10 mouse cellular contexts compared by ENCODE assay signal in genomic region chr2:146810695-146811094, GRCm38 (mm10). TPM values are rescaled to one million over a fixed set of nuclear protein-coding genes. Genes with fewer than 3 reads are reported as not detected.
A peak's percentile ranks its signal among the peaks of the same experiment; 100 is the strongest.
DNase-seq lines count a peak whose midpoint lies in the region; ATAC-seq and TF ChIP-seq lines count a peak whose summit lies in the region.
"Had no signal": no experiment of that assay in that cellular context is flagged by ENCODE, and none has a peak within 500 bp of the region (broad histone marks: within the 10 kb centered on the region; RNA-seq: fewer than 3 reads in every experiment).

No protein-coding gene starts in this region.

- 71% methylated on average over 13 of the region's 13 CpGs for WGBS in kidney, postnatal 0 days
- WGBS in embryonic facial prominence, embryonic 13.5 days, result 29% methylated on average over 13 of the region's 13 CpGs
- 39% methylated on average over 13 of the region's 13 CpGs for WGBS in hindbrain, embryonic 16.5 days
- 55% methylated on average over 13 of the region's 13 CpGs for WGBS in neural tube, embryonic 13.5 days

- no peak for TF ChIP-seq CTCF in kidney, postnatal 0 days (IDR thresholded peaks at IDR 0.05; ENCODE audit: low read depth)

- peak overlapping the region; percentile 37 for H3K4me2 ChIP-seq in kidney, postnatal 0 days (ENCODE audit: low read length)
- H3K4me2 ChIP-seq in embryonic facial prominence, embryonic 13.5 days, result peak overlapping the region; percentile 54
- peak overlapping the region; percentile 32 for H3K4me2 ChIP-seq in hindbrain, embryonic 16.5 days (ENCODE audit: low read length)
- peak overlapping the region; percentile 30; the same call in 1 of the 2 replicates for H3K4me2 ChIP-seq in neural tube, embryonic 13.5 days

- no peak for ATAC-seq in kidney, postnatal 0 days (replicated peaks; ENCODE audit: low FRiP score, low read depth)
- ATAC-seq in embryonic facial prominence, embryonic 13.5 days (ENCODE audit: insufficient number of reproducible peaks, insufficient read depth, low FRiP score, low TSS enrichment, low read depth), result peak; percentile 76
- peak; percentile 67; the same call in 1 of the 2 replicates for ATAC-seq in hindbrain, embryonic 16.5 days
- peak; percentile 53; the same call in 1 of the 2 replicates for ATAC-seq in neural tube, embryonic 13.5 days (ENCODE audit: low read depth)

- peak; percentile 58 for DNase-seq in kidney, postnatal 0 days (ENCODE audit: low spot score)
- no peak for DNase-seq in kidney, adult 11 months
- DNase-seq in left cerebral cortex, adult 11 months (ENCODE audit: low spot score), result no peak
- DNase-seq in urinary bladder, adult 18-20 months (ENCODE audit: low spot score in 2 of 2), result no peak
- DNase-seq: cerebellum, adult 8-10 months; kidney, adult 2 months had no signal

- no peaks in the 10 kb centered on the region for H3K36me3 ChIP-seq in kidney, postnatal 0 days (ENCODE audit: insufficient read depth, low read length)
- no peaks in the 10 kb centered on the region for H3K36me3 ChIP-seq in embryonic facial prominence, embryonic 13.5 days
- no peaks in the 10 kb centered on the region for H3K36me3 ChIP-seq in hindbrain, embryonic 16.5 days (ENCODE audit: control insufficient read depth, insufficient read depth, low read length)
- H3K36me3 ChIP-seq in neural tube, embryonic 13.5 days, result no peaks in the 10 kb centered on the region
- H3K36me3 ChIP-seq: G1E had no signal

- H3K4me1 ChIP-seq in kidney, postnatal 0 days (replicated peaks; ENCODE audit: insufficient read depth, low read length), result no peaks in the 10 kb centered on the region
- peaks cover 11% of the 10 kb centered on the region for H3K4me1 ChIP-seq in embryonic facial prominence, embryonic 13.5 days
- H3K4me1 ChIP-seq in hindbrain, embryonic 16.5 days (ENCODE audit: control insufficient read depth, insufficient read depth, low read depth, low read length), result no peaks in the 10 kb centered on the region
- H3K4me1 ChIP-seq in neural tube, embryonic 13.5 days (replicated peaks), result peaks cover 11% of the 10 kb centered on the region

- H3K9ac ChIP-seq in kidney, postnatal 0 days (ENCODE audit: low read depth, low read length), result no peak overlapping the region
- no peak overlapping the region; the same call in 1 of the 2 replicates for H3K9ac ChIP-seq in embryonic facial prominence, embryonic 13.5 days
- H3K9ac ChIP-seq in hindbrain, embryonic 16.5 days (ENCODE audit: low read depth, low read length), result no peak overlapping the region
- H3K9ac ChIP-seq in neural tube, embryonic 13.5 days, result no peak overlapping the region

- H3K27ac ChIP-seq in kidney, postnatal 0 days, result no peak overlapping the region
- peak overlapping the region; percentile 83 for H3K27ac ChIP-seq in embryonic facial prominence, embryonic 13.5 days
- no peak overlapping the region for H3K27ac ChIP-seq in hindbrain, embryonic 16.5 days (ENCODE audit: low read depth, low read length)
- no peak overlapping the region for H3K27ac ChIP-seq in neural tube, embryonic 13.5 days (replicated peaks)

- H3K4me3 ChIP-seq in kidney, postnatal 0 days (replicated peaks; ENCODE audit: low read depth, low read length), result no peak overlapping the region
- H3K4me3 ChIP-seq in embryonic facial prominence, embryonic 13.5 days, result peak overlapping the region; percentile 18
- no peak overlapping the region for H3K4me3 ChIP-seq in hindbrain, embryonic 16.5 days (ENCODE audit: low read length)
- no peak overlapping the region for H3K4me3 ChIP-seq in neural tube, embryonic 13.5 days

- H3K27me3 ChIP-seq in kidney, postnatal 0 days (ENCODE audit: insufficient read depth, low read length), result no peaks in the 10 kb centered on the region
- no peaks in the 10 kb centered on the region for H3K27me3 ChIP-seq in embryonic facial prominence, embryonic 13.5 days
- no peaks in the 10 kb centered on the region for H3K27me3 ChIP-seq in hindbrain, embryonic 16.5 days (replicated peaks; ENCODE audit: control insufficient read depth, insufficient read depth, low read length)
- H3K27me3 ChIP-seq in neural tube, embryonic 13.5 days, result no peaks in the 10 kb centered on the region

- no peaks in the 10 kb centered on the region for H3K9me3 ChIP-seq in kidney, postnatal 0 days (replicated peaks; ENCODE audit: low read length)
- H3K9me3 ChIP-seq in embryonic facial prominence, embryonic 13.5 days, result no peaks in the 10 kb centered on the region
- H3K9me3 ChIP-seq in hindbrain, embryonic 16.5 days (ENCODE audit: control insufficient read depth, low read length), result no peaks in the 10 kb centered on the region
- peaks cover 5% of the 10 kb centered on the region; the same call in 1 of the 2 replicates for H3K9me3 ChIP-seq in neural tube, embryonic 13.5 days
- H3K9me3 ChIP-seq: G1E had no signal

RNA-seq across cellular contexts. Expression of gene Kiz, which starts 45.0 kb away (rescaled TPM):
- polyA plus RNA-seq in kidney, postnatal 0 days (2015; fragmentation: Nextera tagmentation; extraction: Ambion mirVana), result 31.0 and 34.7 TPM in 2 replicates
- 31.0 and 31.2 TPM in 2 replicates for polyA plus RNA-seq in embryonic facial prominence, embryonic 13.5 days (2015; fragmentation: Nextera tagmentation; extraction: Ambion mirVana)
- polyA plus RNA-seq in hindbrain, embryonic 16.5 days (2015; fragmentation: Nextera tagmentation; extraction: Ambion mirVana), result 22.9 and 23.1 TPM in 2 replicates
- polyA plus RNA-seq in neural tube, embryonic 13.5 days (2015; fragmentation: Nextera tagmentation; extraction: Ambion mirVana), result 36.4 and 37.0 TPM in 2 replicates
